Mouse (Mus musculus): ENCODE measurements around the gene Elmod3. TPM values are rescaled to one million over a fixed set of nuclear protein-coding genes. Genes with fewer than 3 reads are reported as not detected.
A peak's percentile ranks its signal among the peaks of the same experiment; 100 is the strongest.

Gene Elmod3
- polyA plus RNA-seq (2015; fragmentation: Nextera tagmentation; extraction: Ambion mirVana), result 11.8 and 13.9 TPM in 2 replicates

DNA sequence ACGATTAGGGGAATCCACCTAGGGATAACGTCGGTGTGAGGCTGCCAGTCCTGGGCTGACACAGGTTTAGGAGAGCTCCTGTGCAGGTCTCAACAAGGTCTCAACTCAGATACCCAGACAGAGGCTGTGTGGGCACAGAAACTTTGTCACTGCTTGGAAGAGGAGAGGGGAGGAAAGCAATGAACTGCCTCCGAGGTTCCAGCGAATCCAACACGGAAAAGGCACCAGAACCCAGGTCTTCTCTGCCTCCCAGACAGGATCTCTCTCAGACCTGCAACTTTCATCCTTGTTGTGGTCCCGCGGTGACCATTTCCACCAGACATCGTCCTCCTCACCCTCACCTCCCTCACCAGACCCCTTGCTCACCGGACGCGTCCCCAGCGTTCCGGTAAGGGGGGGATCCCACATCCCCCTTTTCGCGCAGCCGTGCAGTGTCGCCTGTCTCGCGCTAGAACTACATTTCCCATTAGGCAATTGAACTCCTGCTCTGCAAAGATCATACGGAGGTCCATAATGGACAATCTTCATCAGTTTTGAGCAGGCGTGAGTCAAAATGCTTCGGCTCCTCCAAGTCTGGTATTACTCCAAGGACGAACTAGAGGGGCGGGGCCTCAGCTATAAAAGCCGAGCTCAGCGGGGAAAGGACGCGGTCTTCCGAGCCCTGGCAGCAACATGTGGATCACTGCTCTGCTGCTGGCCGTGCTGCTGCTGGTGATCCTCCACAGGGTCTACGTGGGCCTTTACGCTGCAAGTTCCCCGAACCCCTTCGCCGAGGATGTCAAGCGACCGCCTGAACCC, at the start of gene Elmod3, which contains the start of gene Retsat:
Gene Elmod3, minus strand, starts transcription at position 458 of the 798 bp plus-strand sequence.
Gene Retsat, plus strand, starts transcription at position 520 of the 798 bp plus-strand sequence.
- DNase-seq (ENCODE audit: low spot score), result peak; percentile 93

DNA sequence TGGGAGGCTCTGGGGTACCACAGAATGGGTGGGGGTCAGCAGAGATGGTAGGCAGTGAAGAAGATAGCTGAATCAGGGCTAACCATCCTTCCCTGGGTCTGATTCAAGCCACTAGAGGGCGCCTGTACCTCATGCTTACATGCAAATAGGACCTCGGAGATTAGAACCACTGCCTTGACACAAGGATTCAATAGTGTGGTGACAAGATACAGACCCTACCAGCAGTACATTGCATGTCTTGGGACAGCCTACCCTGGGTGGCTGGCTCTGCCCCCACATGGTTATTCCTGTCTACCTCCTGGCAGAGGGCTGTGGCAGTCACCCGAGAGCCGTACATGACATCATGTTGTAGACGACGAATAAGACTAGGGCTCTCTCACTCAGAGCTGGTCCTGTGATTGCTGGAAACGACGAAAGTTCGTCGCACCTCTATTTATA, 49.2 kb upstream of the Elmod3 start:
- peak; percentile 62 for DNase-seq (ENCODE audit: low spot score)

DNA sequence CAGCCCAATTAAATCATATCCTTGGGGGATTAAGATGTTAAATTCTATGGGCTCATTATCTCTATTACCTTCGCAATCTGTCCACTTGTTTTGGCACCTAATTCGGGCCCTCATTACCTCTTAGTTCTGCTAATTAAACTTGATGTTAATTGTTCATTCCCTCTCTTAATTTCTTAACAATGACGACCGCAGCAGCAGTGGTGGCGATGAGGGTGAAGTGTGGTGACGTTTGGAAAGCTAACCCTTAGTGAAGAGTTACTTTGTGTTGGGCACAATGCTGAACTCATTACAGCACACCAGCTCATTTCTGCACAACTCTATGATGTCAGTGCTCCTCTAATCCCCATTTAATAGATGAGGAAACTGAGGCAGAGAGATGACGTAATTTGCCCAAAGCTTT, 47.2 kb upstream of the Elmod3 start:
- no peak for DNase-seq (ENCODE audit: low spot score)

DNA sequence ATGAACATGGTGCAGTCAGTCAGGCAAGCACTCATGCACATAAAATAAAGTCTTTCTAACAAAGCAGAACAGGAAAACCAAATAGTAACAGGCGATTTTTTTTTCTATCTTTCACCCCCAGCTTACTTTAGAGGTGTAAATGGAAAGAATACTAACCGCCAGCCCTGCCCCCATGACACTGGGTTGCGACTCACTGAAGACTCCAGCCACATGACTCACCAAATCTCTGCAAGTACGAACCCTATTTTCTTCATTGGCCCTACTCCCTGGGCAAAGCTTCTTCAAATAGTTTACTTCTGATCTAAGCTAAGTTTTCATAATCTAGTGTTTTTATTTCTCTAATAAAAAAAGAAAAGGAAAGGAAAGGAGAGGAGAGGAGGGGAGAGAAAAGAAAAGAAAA, 46.4 kb upstream of the Elmod3 start:
- no peak for DNase-seq (ENCODE audit: low spot score)

DNA sequence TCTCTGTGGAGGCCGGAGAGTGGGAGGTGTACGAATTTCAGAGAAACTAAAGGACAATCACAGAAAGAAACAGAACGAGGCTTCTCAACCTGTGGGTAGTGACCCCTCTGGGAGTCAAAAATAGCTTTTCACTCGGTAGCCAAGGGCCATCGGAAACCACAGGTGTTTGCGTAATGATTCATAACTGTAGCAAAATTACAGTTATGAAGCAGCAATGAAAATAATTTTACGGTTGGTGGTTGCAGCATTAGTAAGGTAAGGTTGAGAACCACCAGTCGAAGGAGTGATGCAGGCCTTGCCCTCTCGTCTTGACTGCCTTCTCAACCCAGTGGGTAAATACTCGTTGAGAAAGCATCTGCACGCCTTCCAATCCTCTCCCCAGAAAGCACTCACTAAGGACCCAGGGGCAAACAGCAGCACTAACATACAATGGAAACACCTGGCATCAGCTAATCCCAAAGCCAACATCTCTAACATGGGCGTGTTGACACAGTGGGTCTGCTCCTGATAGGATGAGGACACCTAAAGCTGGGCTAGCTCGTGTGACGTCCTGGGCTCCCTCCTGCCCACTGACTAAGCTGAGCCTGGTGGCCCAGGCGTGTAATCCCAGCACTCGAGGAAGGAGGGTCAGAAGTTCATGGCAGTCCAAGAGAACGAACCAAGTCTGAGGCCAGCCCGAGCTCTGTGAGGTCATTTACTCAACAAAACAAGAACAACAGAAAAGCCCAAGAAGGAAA, 43.2 kb upstream of the Elmod3 start:
- DNase-seq (ENCODE audit: low spot score), result no peak

DNA sequence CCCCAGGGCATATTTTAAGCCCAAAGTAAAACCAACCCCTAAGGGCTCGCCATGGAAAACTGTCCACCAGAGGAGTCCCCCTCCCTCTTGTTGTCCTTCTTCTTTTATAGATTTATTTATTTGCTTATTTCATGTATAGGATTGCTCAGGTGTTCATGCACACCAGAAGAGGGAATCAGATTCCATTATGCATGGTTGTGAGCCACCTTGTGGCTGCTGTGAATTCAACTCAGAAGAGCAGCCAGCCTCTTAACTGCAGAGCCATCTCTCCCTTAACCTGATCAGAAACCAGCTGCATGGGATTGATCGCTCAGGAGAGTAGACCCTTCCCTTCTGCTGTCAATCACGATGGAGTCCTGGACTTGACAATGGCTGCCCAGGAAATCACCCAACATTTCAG, 38.7 kb upstream of the Elmod3 start:
- DNase-seq (ENCODE audit: low spot score), result peak; percentile 26

DNA sequence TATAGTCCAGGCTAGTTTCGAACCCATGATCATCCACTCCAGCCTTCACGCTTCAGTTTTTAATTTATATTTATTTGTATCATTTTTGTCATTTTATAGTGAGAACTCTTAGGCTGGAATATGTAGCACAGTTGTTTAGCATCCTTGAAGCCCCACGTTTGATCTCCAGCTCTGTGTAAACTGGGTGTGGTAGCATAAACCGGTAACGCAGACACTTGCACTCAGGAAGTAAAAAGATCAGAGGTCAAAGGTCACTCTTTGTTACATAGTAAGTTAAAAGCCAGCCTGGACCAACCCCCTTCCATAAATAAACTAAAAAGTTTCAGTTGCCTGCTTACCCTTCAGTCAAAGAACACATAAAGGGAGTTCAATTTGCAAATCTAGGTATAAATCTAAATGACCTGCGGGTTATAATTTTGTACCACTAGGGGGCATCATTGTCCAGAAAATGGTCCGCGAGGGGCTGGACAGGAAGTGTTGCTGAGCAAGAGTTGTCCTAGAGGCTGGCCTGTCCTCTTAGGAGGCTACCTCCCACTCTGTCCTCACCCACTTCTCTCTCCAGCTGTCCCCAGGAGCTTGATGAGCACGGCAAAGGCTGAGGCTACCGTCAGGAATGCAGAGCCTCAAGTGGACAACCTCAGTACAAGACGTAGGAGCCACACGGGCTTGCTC, 37.7 kb upstream of the Elmod3 start:
- DNase-seq (ENCODE audit: low spot score), result peak; percentile 50

DNA sequence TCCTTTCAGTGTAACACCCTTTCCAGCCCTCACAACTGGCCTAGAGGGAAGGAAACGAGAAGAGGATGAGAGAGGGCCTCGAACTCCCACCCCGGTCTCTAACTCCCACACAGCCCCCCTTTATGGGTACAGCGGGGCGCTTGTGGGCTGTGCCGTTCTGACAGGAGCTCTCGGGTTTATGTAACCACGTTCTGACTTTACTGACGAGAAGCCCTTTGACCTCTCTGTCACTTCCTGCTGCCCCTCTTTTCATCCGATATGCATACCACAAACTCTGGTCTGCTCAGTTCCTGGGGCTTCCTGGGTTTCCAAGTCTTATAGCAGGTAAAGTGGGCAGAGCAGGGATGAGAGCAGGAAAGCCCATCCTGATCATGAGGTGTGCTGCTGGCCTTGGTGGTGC, 36.1 kb upstream of the Elmod3 start:
- DNase-seq (ENCODE audit: low spot score), result peak; percentile 63

GRCm38 (mm10) chr6:72631700-72632099, 33.5 kb upstream of the Elmod3 start:
- DNase-seq (ENCODE audit: low spot score), result no peak

- DNase-seq (ENCODE audit: low spot score), result no peak
These were observed 32.7 kb upstream of the Elmod3 start for GRCm38 (mm10) chr6:72630961-72631360.

DNA sequence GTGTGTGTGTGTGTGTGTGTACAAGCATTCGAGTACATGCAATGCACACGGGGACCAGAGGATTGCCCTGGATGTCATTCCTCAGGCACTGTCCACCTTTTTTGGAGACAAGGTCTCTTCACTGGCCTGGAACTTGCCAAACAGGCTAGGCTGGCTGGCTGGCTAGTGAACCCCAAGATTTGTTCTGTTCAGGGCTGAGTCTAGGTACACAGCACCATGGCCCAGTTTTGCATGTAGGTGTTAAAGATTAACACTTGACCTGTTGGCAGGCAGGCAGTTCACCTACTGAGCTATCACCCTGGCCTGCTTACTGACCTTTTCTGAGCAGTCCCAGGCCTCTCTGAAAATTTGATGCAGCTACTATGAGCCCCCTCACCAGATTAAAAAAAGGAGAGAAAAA, 32.2 kb upstream of the Elmod3 start:
- DNase-seq (ENCODE audit: low spot score), result no peak

DNA sequence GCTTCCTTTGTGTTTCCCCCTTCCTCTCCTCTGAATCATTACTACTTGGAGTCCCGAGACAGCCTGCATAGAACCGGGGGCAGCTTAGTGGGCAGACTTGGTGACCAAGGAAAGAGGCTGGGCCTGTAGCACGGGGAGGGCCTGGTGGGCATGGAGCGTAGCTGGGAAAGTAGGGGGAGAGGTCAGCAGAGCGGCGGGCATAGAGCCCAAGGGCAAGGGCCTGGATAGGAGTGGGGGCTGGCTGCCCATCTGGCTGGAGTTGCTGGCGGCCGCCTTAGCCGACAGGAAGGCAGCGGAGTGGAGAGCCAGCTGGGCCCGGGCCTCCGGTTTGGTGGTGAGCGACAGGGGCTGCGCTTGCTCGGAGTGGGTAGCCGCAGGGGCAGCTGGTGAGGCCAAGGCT, 29.1 kb upstream of the Elmod3 start:
- DNase-seq (ENCODE audit: low spot score), result no peak

- DNase-seq (ENCODE audit: low spot score), result no peak
These were observed 28.2 kb upstream of the Elmod3 start for GRCm38 (mm10) chr6:72626391-72626790.

GRCm38 (mm10) chr6:72623661-72624402, 25.6 kb upstream of the Elmod3 start:
- no peak for DNase-seq (ENCODE audit: low spot score)

DNA sequence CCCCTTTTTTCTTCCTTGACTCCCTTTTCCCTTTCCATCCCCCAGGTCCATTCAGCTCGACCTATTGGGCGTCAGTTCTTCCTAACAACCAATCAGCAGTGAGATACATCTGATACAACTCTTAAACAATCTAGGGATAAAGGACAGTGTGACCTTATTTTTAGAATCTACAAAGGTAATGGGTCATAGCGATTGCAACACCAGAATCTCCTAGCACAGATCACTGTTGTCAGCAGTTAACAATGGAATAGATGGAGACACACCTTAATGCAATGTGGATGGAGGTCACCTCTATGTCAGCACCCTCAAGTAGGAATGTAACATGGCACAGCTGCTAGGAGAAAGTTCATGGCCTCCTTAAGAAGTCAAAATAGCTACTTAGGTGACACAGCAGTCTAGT, 24.7 kb upstream of the Elmod3 start:
- no peak for DNase-seq (ENCODE audit: low spot score)

DNA sequence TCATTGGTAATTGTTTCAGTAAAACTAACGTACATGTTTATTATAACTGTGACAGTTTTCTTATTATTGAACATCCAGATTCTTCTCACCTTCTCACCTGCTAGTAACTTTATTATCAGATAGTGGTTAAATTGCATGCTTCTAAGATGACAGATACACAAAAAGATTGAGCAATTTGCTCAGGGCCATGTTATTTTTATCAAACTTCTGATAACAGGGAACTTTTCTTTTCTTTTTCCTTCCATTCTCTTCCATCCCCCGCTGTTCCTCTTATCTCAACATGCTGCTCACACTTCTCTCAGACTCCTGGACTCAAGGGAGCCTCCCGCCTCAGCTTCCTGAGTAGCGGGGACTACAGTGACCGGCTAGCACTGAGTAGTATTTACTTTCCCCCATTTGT, 22.7 kb upstream of the Elmod3 start:
- DNase-seq (ENCODE audit: low spot score), result no peak

DNA sequence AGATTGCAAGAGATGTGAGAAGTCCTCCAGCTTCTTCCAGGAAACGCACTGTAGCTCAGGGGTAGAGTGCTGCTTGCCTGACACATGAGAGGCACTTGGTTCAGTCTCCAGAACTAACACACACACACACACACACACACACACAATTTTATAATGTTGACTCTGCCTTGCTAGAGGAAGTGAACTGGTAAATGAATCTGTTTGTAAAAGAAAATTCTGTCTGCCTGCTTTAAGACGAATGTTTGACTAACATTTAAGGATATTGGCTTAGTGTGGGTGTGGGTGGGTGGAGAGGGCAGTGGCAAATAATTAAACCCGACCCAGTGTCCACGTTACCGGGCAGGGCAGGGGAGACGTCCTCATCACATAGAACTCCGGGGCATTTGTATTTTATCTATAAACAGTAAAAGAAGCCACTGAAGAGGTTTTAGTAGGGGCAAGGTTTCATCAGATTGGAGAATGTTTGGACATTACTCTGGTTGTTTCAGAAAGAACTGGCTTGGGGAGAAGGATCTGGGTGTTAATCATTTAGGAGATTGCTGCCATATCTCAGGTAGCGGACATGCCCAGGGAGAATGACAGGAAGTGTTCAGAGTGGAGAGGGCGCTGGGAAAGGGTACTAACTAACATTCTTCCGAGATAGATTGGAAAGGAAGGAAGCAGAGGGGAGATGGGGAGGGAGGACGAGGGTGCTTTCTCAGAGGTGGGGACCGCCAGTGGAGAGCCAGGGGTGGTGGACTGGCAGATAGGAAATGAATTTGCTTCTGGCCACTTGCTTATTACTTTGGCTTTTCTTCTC, 21.7 kb upstream of the Elmod3 start:
- DNase-seq (ENCODE audit: low spot score), result no peak

DNA sequence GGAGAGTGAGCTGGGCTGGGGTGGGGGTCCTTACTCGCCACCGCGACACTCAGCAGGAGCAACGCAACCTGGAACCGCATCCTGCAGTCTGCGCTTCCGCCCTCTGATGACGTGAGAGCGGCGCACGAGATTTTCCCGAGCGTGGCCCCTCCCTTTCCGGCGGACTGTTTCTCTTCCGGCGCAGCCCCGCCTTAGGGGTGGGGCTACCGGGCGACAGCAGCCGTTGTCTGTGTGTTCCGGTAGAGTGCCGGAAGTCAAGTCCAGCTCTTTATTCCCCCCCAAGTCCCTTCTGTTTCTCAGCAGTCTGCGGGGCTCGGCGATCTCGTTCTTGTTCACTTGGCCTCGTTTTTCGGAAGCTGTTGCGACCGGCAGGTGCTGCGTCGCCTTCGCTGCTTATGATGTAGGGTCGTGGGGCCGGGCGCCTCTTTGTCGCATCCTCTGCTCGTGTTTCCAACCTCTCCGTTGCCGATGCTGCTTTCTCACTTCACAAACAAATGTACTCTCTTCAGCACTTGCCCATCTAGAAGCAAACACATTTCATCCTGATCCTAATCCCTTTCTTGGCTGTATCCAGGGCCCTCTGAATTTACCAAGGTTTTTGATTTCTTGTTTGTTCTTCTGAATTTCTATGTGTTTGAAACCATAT, 18.6 kb upstream of the Elmod3 start, which contains the start of gene Tgoln1:
Gene Tgoln1, minus strand, starts transcription at position 358 of the 646 bp plus-strand sequence.
- peak; percentile 98 for DNase-seq (ENCODE audit: low spot score)

DNA sequence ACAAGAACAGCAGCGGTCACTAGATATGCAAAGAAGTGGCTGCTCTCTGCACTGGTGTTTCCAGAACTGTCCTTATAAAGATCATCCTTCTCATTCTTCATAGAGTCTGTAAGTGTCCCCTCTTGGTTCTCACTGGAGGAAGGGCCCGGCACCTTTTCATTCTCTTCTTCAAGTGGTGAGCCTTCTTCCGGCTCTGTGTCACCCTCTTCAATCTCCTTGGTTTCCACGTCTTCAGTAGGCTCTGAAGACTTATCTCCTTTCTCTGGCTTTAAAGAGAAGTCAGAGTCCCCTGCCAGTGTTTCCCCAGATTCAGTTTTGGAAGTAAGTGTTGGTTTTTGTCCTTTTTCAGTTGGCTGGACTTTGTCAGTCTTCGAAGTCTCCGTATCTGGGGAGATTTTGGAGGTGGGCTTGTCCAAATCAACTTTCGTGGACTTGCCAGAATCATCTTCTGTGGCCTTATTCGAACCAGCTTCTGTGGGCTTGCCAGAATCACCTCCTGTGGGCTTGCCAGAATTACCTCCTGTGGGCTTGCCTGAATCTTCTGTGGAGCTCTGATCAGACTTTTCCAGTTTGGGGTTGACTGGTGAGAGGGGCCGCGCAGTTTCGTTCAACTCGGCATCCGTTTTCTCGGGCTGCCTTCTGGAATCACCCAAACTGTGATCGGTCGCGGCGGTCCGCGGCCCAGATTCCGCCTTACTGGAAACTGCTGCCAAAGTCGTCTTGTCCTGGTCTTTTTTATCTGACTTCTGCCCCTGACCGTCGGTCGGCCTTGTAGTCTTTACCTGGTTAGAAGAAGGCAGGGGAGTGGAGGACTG, 17.6 kb upstream of the Elmod3 start:
- peak; percentile 42 for DNase-seq (ENCODE audit: low spot score)

Data from thymus, postnatal 0 days (tissue).